Mouse (Mus musculus) olfactory bulb, adult 2 months (tissue): ENCODE data around the gene Gm10491.

Experiments
- CTCF ChIP-seq: fragments of 200-500 bp; IDR thresholded peaks from 2 replicates; pipeline ENCODE4 v1.5.1; 2012; ENCODE audit warnings: low read depth, mild to moderate bottlenecking, low read length, moderate library complexity; ENCODE audit not compliant: insufficient read depth
- POLR2A ChIP-seq: fragments of 200-500 bp; IDR thresholded peaks from 2 replicates; pipeline ENCODE4 v1.6.1; 2012; ENCODE audit warnings: mild to moderate bottlenecking, low read depth, low read length, moderate library complexity; ENCODE audit not compliant: insufficient read depth

DNA sequence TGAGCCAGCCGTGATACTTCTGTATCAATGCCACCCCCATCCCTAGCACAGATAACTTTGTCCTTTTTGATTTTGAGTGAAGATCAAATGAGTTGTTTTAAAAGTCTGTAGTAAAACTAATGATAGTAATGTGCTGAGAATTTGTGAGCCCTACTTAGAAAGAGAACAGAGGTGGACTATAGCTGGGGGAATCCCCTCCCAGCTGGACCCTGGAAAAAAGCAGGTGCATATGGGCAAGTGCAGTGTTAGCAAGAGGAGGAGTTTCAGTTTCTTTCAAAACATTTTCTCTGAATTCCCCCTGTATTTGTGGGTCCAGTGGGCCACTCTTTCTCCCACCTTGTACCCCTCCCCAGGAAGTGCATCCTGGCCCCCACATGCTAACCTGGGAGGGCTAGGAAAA is 44.5 kb downstream of the Gm10491 start:
- TF ChIP-seq CTCF (no peak), POLR2A (no peak)
